Mouse (Mus musculus) kidney, embryonic 14.5 days (tissue): Measurements from ENCODE around the gene Fignl1. TPM values are rescaled to one million over a fixed set of nuclear protein-coding genes. Genes with fewer than 3 reads are reported as not detected.

ENCODE experiments used
- ATAC-seq: fragments of 200-750 bp; cut with Nextera tagmentation; 2 replicates; pipeline ENCODE4 v1.8.0; 2017; ENCODE audit warnings: moderate number of reproducible peaks, mild to moderate bottlenecking, moderate TSS enrichment, moderate library complexity; ENCODE audit not compliant: low FRiP score, low TSS enrichment
- H3K27ac ChIP-seq: fragments of 300-500 bp; sonication (generic); 2 replicates; pipeline ENCODE4 v1.5.1; 2014; ENCODE audit warnings: low read depth, mild to moderate bottlenecking, low read length, moderate library complexity, mixed read lengths
- H3K27me3 ChIP-seq: fragments of 300-500 bp; sonication (generic); 2 replicates; pipeline ENCODE4 v1.6.1; 2014; ENCODE audit warnings: mild to moderate bottlenecking, low read length; ENCODE audit not compliant: control insufficient read depth, insufficient read depth
- H3K36me3 ChIP-seq: fragments of 300-500 bp; sonication (generic); 2 replicates; pipeline ENCODE4 v1.6.1; 2014; ENCODE audit warnings: low read length, mixed read lengths; ENCODE audit not compliant: control insufficient read depth, insufficient read depth
- H3K4me1 ChIP-seq: fragments of 300-500 bp; sonication (generic); 2 replicates; pipeline ENCODE4 v1.6.1; 2014; ENCODE audit warnings: low read length, mixed read lengths; ENCODE audit not compliant: control insufficient read depth, insufficient read depth
- H3K4me2 ChIP-seq: fragments of 300-500 bp; sonication (generic); replicated peaks from 2 replicates; pipeline ENCODE4 v1.6.1; 2014; ENCODE audit warnings: low read depth, mild to moderate bottlenecking, low read length
- H3K4me3 ChIP-seq: fragments of 300-500 bp; sonication (generic); 2 replicates; pipeline ENCODE4 v1.5.1; 2014; ENCODE audit warnings: mild to moderate bottlenecking, low read length
- H3K9ac ChIP-seq: fragments of 300-500 bp; sonication (generic); 2 replicates; pipeline ENCODE4 v1.6.1; 2014; ENCODE audit warnings: low read depth, mild to moderate bottlenecking, low read length, moderate library complexity
- H3K9me3 ChIP-seq: fragments of 300-500 bp; sonication (generic); 2 replicates; pipeline ENCODE4 v1.6.1; 2016; ENCODE audit warnings: low read length; ENCODE audit not compliant: control insufficient read depth
- WGBS: fragments of 180-500 bp; shearing (Covaris S2); extraction: QIAGEN DNeasy Blood & Tissue Kit; methylation state at CpG from one replicate; pipeline ENCODE4 v1.1.7; 2014; 5-methylcytosine and 5-hydroxymethylcytosine counted together
- polyA plus RNA-seq: library from polyadenylated mRNA; unstranded; fragments of >200 nt; fragmentation: Nextera tagmentation; extraction: Ambion mirVana; gene quantifications from 2 replicates; pipeline ENCODE4 v1.2.1, GENCODE M21; 2014

The Fignl1 gene
- polyA plus RNA-seq, 1 experiment from 2014 or later, result 85.4 TPM

- H3K9me3 ChIP-seq, result no peaks in the 10 kb centered on the region
- peak overlapping the region; percentile 12; the same call in 1 of the 2 replicates for H3K4me2 ChIP-seq
- H3K36me3 ChIP-seq, result no peaks in the 10 kb centered on the region
- peak overlapping the region; percentile 54 for H3K9ac ChIP-seq
- H3K27me3 ChIP-seq, result no peaks in the 10 kb centered on the region
- H3K4me1 ChIP-seq, result peaks cover 34% of the 10 kb centered on the region
- WGBS, result 9% methylated on average over 20 of the region's 20 CpGs
- ATAC-seq, result peak; percentile 70
- no peak overlapping the region for H3K4me3 ChIP-seq
- peak overlapping the region; percentile 98 for H3K27ac ChIP-seq
Observed at GRCm38 (mm10) chr11:11822181-11823095, 13.7 kb upstream of the Fignl1 start.

GRCm38 (mm10) chr11:11821387-11821975 is 12.7 kb upstream of the Fignl1 start:
- WGBS, result 7% methylated on average over 16 of the region's 16 CpGs
- Histone ChIP-seq H3K4me1 (peaks cover 34% of the 10 kb centered on the region), H3K27ac (peak overlapping the region; percentile 98), H3K27me3 (no peaks in the 10 kb centered on the region), H3K4me3 (no peak overlapping the region), H3K9ac (peak overlapping the region; percentile 54; the same call in 1 of the 2 replicates), H3K36me3 (no peaks in the 10 kb centered on the region), H3K9me3 (no peaks in the 10 kb centered on the region), H3K4me2 (0 out of 2 replicates have a peak overlapping the region, but pooled peaks have one; percentile 12)
- peak; percentile 88 for ATAC-seq

- Histone ChIP-seq H3K4me2 (no peak overlapping the region), H3K4me3 (no peak overlapping the region), H3K9ac (no peak overlapping the region), H3K4me1 (peaks cover 34% of the 10 kb centered on the region), H3K9me3 (no peaks in the 10 kb centered on the region), H3K36me3 (no peaks in the 10 kb centered on the region), H3K27me3 (no peaks in the 10 kb centered on the region), H3K27ac (peak overlapping the region; percentile 98; the same call in 1 of the 2 replicates)
- no peak for ATAC-seq
- 55% methylated on average over 3 of the region's 3 CpGs for WGBS
Observed at GRCm38 (mm10) chr11:11820737-11821136, 12.0 kb upstream of the Fignl1 start.

- no peak overlapping the region for H3K4me3 ChIP-seq
- H3K4me1 ChIP-seq, result peaks cover 34% of the 10 kb centered on the region
- ATAC-seq, result peak; percentile 26; the same call in 1 of the 2 replicates
- no peaks in the 10 kb centered on the region for H3K36me3 ChIP-seq
- H3K27ac ChIP-seq, result peak overlapping the region; percentile 98; the same call in 1 of the 2 replicates
- H3K27me3 ChIP-seq, result no peaks in the 10 kb centered on the region
- no peak overlapping the region for H3K4me2 ChIP-seq
- 3% methylated on average over 2 of the region's 2 CpGs for WGBS
- no peak overlapping the region for H3K9ac ChIP-seq
- H3K9me3 ChIP-seq, result no peaks in the 10 kb centered on the region
Observed at GRCm38 (mm10) chr11:11820251-11820650, 11.5 kb upstream of the Fignl1 start.

GRCm38 (mm10) chr11:11819206-11819605 is 10.4 kb upstream of the Fignl1 start:
- 90% methylated on average over 5 of the region's 5 CpGs for WGBS
- no peaks in the 10 kb centered on the region for H3K9me3 ChIP-seq
- H3K4me3 ChIP-seq, result no peak overlapping the region
- H3K36me3 ChIP-seq, result no peaks in the 10 kb centered on the region
- no peak for ATAC-seq
- H3K4me2 ChIP-seq, result no peak overlapping the region
- H3K27me3 ChIP-seq, result no peaks in the 10 kb centered on the region
- peaks cover 34% of the 10 kb centered on the region for H3K4me1 ChIP-seq
- no peak overlapping the region for H3K9ac ChIP-seq
- H3K27ac ChIP-seq, result no peak overlapping the region

- H3K9ac ChIP-seq, result no peak overlapping the region
- no peak for ATAC-seq
- H3K4me3 ChIP-seq, result no peak overlapping the region
- peaks cover 30% of the 10 kb centered on the region for H3K4me1 ChIP-seq
- H3K27me3 ChIP-seq, result no peaks in the 10 kb centered on the region
- H3K9me3 ChIP-seq, result no peaks in the 10 kb centered on the region
- no peak overlapping the region for H3K4me2 ChIP-seq
- no peaks in the 10 kb centered on the region for H3K36me3 ChIP-seq
- 88% methylated on average over 6 of the region's 6 CpGs for WGBS
- no peak overlapping the region for H3K27ac ChIP-seq
Observed at GRCm38 (mm10) chr11:11818797-11819196, 10.0 kb upstream of the Fignl1 start.

GRCm38 (mm10) chr11:11815737-11816136 is 7.0 kb upstream of the Fignl1 start:
- Histone ChIP-seq H3K4me2 (no peak overlapping the region), H3K36me3 (no peaks in the 10 kb centered on the region), H3K4me1 (peaks cover 4% of the 10 kb centered on the region; the same call in 1 of the 2 replicates), H3K9me3 (no peaks in the 10 kb centered on the region), H3K27me3 (no peaks in the 10 kb centered on the region), H3K9ac (no peak overlapping the region), H3K4me3 (no peak overlapping the region), H3K27ac (no peak overlapping the region)
- 84% methylated on average over 3 of the region's 3 CpGs for WGBS
- ATAC-seq, result no peak

GRCm38 (mm10) chr11:11811906-11812480 is 3.2 kb upstream of the Fignl1 start:
- 25% methylated on average over 9 of the region's 9 CpGs for WGBS
- Histone ChIP-seq H3K36me3 (no peaks in the 10 kb centered on the region), H3K9me3 (no peaks in the 10 kb centered on the region), H3K9ac (no peak overlapping the region), H3K27me3 (no peaks in the 10 kb centered on the region), H3K4me1 (peaks cover 15% of the 10 kb centered on the region), H3K27ac (no peak overlapping the region), H3K4me3 (no peak overlapping the region), H3K4me2 (no peak overlapping the region)
- no peak for ATAC-seq
